Mouse (Mus musculus) kidney, postnatal 10 days (tissue): ENCODE measurements at regions not wholly inside any gene's neighbourhood (a gene's known extent, or its start where the extent isn't known, plus 50 kb on each side); places are given as distances from the start of the nearest gene placed in this dataset.

Experiments
- DNase-seq: peaks from one replicate; pipeline ENCODE4 v3.0.0; 2021; ENCODE audit warnings: mixed read lengths

- no peak for DNase-seq
These were observed 272.9 kb downstream of the Lnpk start for GRCm38 (mm10) chr2:74306301-74306700.

GRCm38 (mm10) chr2:74300885-74301451 lies 278.3 kb downstream of the Lnpk start:
- peak; percentile 10 for DNase-seq

GRCm38 (mm10) chr2:74300366-74300791 lies 278.9 kb downstream of the Lnpk start:
- DNase-seq: peak; percentile 83

- no peak for DNase-seq
These were observed 286.6 kb downstream of the Lnpk start for GRCm38 (mm10) chr2:74292641-74293040.

GRCm38 (mm10) chr2:74291416-74292396 lies 287.5 kb downstream of the Lnpk start:
- no peak for DNase-seq

- DNase-seq: no peak
These were observed 293.6 kb downstream of the Lnpk start for GRCm38 (mm10) chr2:74285624-74286023.

- DNase-seq: no peak
These were observed 314.3 kb downstream of the Lnpk start for GRCm38 (mm10) chr2:74264963-74265362.

GRCm38 (mm10) chr2:74257034-74257781 lies 322.0 kb downstream of the Lnpk start:
- no peak for DNase-seq

- DNase-seq: peak; percentile 16
These were observed 331.7 kb downstream of the Lnpk start for GRCm38 (mm10) chr2:74247521-74247920.

GRCm38 (mm10) chr2:74246631-74247030 lies 332.6 kb downstream of the Lnpk start:
- no peak for DNase-seq

GRCm38 (mm10) chr2:74244203-74244602 lies 333.1 kb upstream of the Atp5g3 start:
- no peak for DNase-seq

GRCm38 (mm10) chr2:74243801-74244200 lies 332.7 kb upstream of the Atp5g3 start:
- no peak for DNase-seq

- DNase-seq: no peak
These were observed 328.5 kb upstream of the Atp5g3 start for GRCm38 (mm10) chr2:74239586-74239985.

GRCm38 (mm10) chr2:74217437-74217836 lies 306.3 kb upstream of the Atp5g3 start:
- DNase-seq: no peak

GRCm38 (mm10) chr2:74210210-74210609 lies 299.1 kb upstream of the Atp5g3 start:
- no peak for DNase-seq

- no peak for DNase-seq
These were observed 298.3 kb upstream of the Atp5g3 start for GRCm38 (mm10) chr2:74209421-74209917.

- no peak for DNase-seq
These were observed 296.3 kb upstream of the Atp5g3 start for GRCm38 (mm10) chr2:74207440-74207839.

GRCm38 (mm10) chr2:74202776-74203175 lies 291.6 kb upstream of the Atp5g3 start:
- DNase-seq: peak; percentile 15

GRCm38 (mm10) chr2:74201608-74202323 lies 290.6 kb upstream of the Atp5g3 start:
- DNase-seq: peak; percentile 24

GRCm38 (mm10) chr2:74199550-74199949 lies 288.4 kb upstream of the Atp5g3 start:
- DNase-seq: peak; percentile 18

GRCm38 (mm10) chr2:74187963-74188790 lies 277.1 kb upstream of the Atp5g3 start:
- DNase-seq: no peak
